Mouse (Mus musculus) lung, embryonic 16.5 days (tissue): Measurements from ENCODE around the gene Stat6. TPM values are rescaled to one million over a fixed set of nuclear protein-coding genes. Genes with fewer than 3 reads are reported as not detected.

Source experiments
- ATAC-seq: fragments of 200-750 bp; cut with Nextera tagmentation; 2 replicates; pipeline ENCODE4 v1.8.0; 2017; ENCODE audit warnings: low read depth, mild to moderate bottlenecking, moderate library complexity
- H3K27ac ChIP-seq: fragments of 300-500 bp; sonication (generic); 2 replicates; pipeline ENCODE4 v1.5.1; 2014; ENCODE audit warnings: mild to moderate bottlenecking, control low read depth, low read length
- H3K27me3 ChIP-seq: fragments of 300-500 bp; sonication (generic); 2 replicates; pipeline ENCODE4 v1.6.1; 2014; ENCODE audit warnings: low read depth, low read length, mixed read lengths; ENCODE audit not compliant: control insufficient read depth, insufficient read depth
- H3K36me3 ChIP-seq: fragments of 300-500 bp; sonication (generic); 2 replicates; pipeline ENCODE4 v1.6.1; 2014; ENCODE audit warnings: low read length; ENCODE audit not compliant: control insufficient read depth, insufficient read depth
- H3K4me1 ChIP-seq: fragments of 300-500 bp; sonication (generic); replicated peaks from 2 replicates; pipeline ENCODE4 v1.6.1; 2014; ENCODE audit warnings: low read length, mixed read lengths; ENCODE audit not compliant: control insufficient read depth, insufficient read depth
- H3K4me2 ChIP-seq: fragments of 300-500 bp; sonication (generic); 2 replicates; pipeline ENCODE4 v1.6.1; 2014; ENCODE audit warnings: low read depth, low read length, control low read depth
- H3K4me3 ChIP-seq: fragments of 300-500 bp; sonication (generic); 2 replicates; pipeline ENCODE4 v1.5.1; 2014; ENCODE audit warnings: mild to moderate bottlenecking, low read length, control low read depth
- H3K9ac ChIP-seq: fragments of 300-500 bp; sonication (generic); 2 replicates; pipeline ENCODE4 v1.6.1; 2014; ENCODE audit warnings: low read length, control low read depth
- H3K9me3 ChIP-seq: fragments of 300-500 bp; sonication (generic); 2 replicates; pipeline ENCODE4 v1.6.1; 2016; ENCODE audit warnings: low read length; ENCODE audit not compliant: control insufficient read depth
- WGBS: fragments of 180-500 bp; shearing (Covaris S2); extraction: QIAGEN DNeasy Blood & Tissue Kit; methylation state at CpG from one replicate; pipeline ENCODE4 v1.1.7; 2014; 5-methylcytosine and 5-hydroxymethylcytosine counted together
- polyA plus RNA-seq: library from polyadenylated mRNA; unstranded; fragments of >200 nt; fragmentation: Nextera tagmentation; extraction: Ambion mirVana; gene quantifications from 2 replicates; pipeline ENCODE4 v1.2.1, GENCODE M21; 2015

Stat6 gene
- polyA plus RNA-seq, 1 experiment from 2014 or later = 47.4 TPM

GRCm38 (mm10) chr10:127602194-127602593 lies 40.6 kb upstream of the Stat6 start:
- Histone ChIP-seq H3K4me1 (peaks cover 65% of the 10 kb centered on the region), H3K4me3 (no peak overlapping the region), H3K27ac (no peak overlapping the region), H3K36me3 (peaks cover 26% of the 10 kb centered on the region), H3K9me3 (no peaks in the 10 kb centered on the region), H3K4me2 (no peak overlapping the region), H3K9ac (no peak overlapping the region), H3K27me3 (no peaks in the 10 kb centered on the region)
- WGBS = 91% methylated on average over 6 of the region's 6 CpGs
- ATAC-seq = no peak

- ATAC-seq = no peak
- H3K36me3 ChIP-seq = peaks cover 28% of the 10 kb centered on the region
- H3K4me3 ChIP-seq = no peak overlapping the region
Measured at GRCm38 (mm10) chr10:127603437-127604371, 39.1 kb upstream of the Stat6 start.

GRCm38 (mm10) chr10:127604465-127605250 lies 38.1 kb upstream of the Stat6 start:
- 29% methylated on average over 15 of the region's 15 CpGs for WGBS
- no peak overlapping the region for H3K9ac ChIP-seq
- H3K4me1 ChIP-seq = peaks cover 44% of the 10 kb centered on the region
- no peaks in the 10 kb centered on the region for H3K9me3 ChIP-seq
- peaks cover 28% of the 10 kb centered on the region for H3K36me3 ChIP-seq
- H3K4me3 ChIP-seq = no peak overlapping the region
- no peak overlapping the region for H3K4me2 ChIP-seq
- ATAC-seq = peak; percentile 41
- peak overlapping the region; percentile 59 for H3K27ac ChIP-seq
- no peaks in the 10 kb centered on the region for H3K27me3 ChIP-seq

More at GRCm38 (mm10) chr10:127603437-127604371, 39.1 kb upstream of the Stat6 start:
- H3K9me3 ChIP-seq = no peaks in the 10 kb centered on the region
- H3K27ac ChIP-seq = peak overlapping the region; percentile 59
- no peak overlapping the region for H3K4me2 ChIP-seq
- H3K27me3 ChIP-seq = no peaks in the 10 kb centered on the region
- 58% methylated on average over 13 of the region's 13 CpGs for WGBS
- H3K4me1 ChIP-seq = peaks cover 49% of the 10 kb centered on the region
- no peak overlapping the region for H3K9ac ChIP-seq

- ATAC-seq = no peak
- H3K27me3 ChIP-seq = no peaks in the 10 kb centered on the region
Measured at GRCm38 (mm10) chr10:127605251-127605547, 37.6 kb upstream of the Stat6 start.

GRCm38 (mm10) chr10:127605756-127606155 lies 37.0 kb upstream of the Stat6 start:
- no peak overlapping the region for H3K4me3 ChIP-seq
- no peak overlapping the region for H3K9ac ChIP-seq
- peaks cover 31% of the 10 kb centered on the region for H3K36me3 ChIP-seq
- H3K4me2 ChIP-seq = no peak overlapping the region
- H3K9me3 ChIP-seq = no peaks in the 10 kb centered on the region
- WGBS = 88% methylated on average over 9 of the region's 9 CpGs
- H3K27ac ChIP-seq = no peak overlapping the region
- ATAC-seq = no peak
- H3K4me1 ChIP-seq = peaks cover 36% of the 10 kb centered on the region
- no peaks in the 10 kb centered on the region for H3K27me3 ChIP-seq

More at GRCm38 (mm10) chr10:127605251-127605547, 37.6 kb upstream of the Stat6 start:
- Histone ChIP-seq H3K4me3 (no peak overlapping the region), H3K9me3 (no peaks in the 10 kb centered on the region), H3K36me3 (peaks cover 28% of the 10 kb centered on the region), H3K4me1 (peaks cover 41% of the 10 kb centered on the region), H3K9ac (no peak overlapping the region), H3K4me2 (no peak overlapping the region), H3K27ac (peak overlapping the region; percentile 59)
- WGBS = 73% methylated on average over 8 of the region's 8 CpGs

GRCm38 (mm10) chr10:127607059-127607458 lies 35.7 kb upstream of the Stat6 start:
- H3K27ac ChIP-seq = no peak overlapping the region
- H3K27me3 ChIP-seq = no peaks in the 10 kb centered on the region
- H3K9ac ChIP-seq = no peak overlapping the region
- ATAC-seq = no peak
- H3K4me2 ChIP-seq = no peak overlapping the region
- peaks cover 32% of the 10 kb centered on the region for H3K4me1 ChIP-seq
- 90% methylated on average over 7 of the region's 7 CpGs for WGBS
- H3K36me3 ChIP-seq = peaks cover 34% of the 10 kb centered on the region
- no peak overlapping the region for H3K4me3 ChIP-seq
- no peaks in the 10 kb centered on the region for H3K9me3 ChIP-seq

- Histone ChIP-seq H3K9me3 (no peaks in the 10 kb centered on the region), H3K36me3 (peaks cover 30% of the 10 kb centered on the region), H3K4me1 (peaks cover 25% of the 10 kb centered on the region), H3K27ac (peak overlapping the region; percentile 27; the same call in 1 of the 2 replicates), H3K4me3 (no peak overlapping the region), H3K9ac (no peak overlapping the region), H3K4me2 (no peak overlapping the region), H3K27me3 (no peaks in the 10 kb centered on the region)
- ATAC-seq = 0 out of 2 replicates have a peak, but pooled peaks have one; percentile 23
- WGBS = 45% methylated on average over 9 of the region's 9 CpGs
Measured at GRCm38 (mm10) chr10:127609415-127610065, 33.2 kb upstream of the Stat6 start.

GRCm38 (mm10) chr10:127610066-127610415 lies 32.7 kb upstream of the Stat6 start:
- 67% methylated on average over 9 of the region's 9 CpGs for WGBS
- Histone ChIP-seq H3K4me1 (peaks cover 25% of the 10 kb centered on the region), H3K9ac (no peak overlapping the region), H3K4me3 (no peak overlapping the region), H3K4me2 (no peak overlapping the region), H3K36me3 (peaks cover 30% of the 10 kb centered on the region), H3K9me3 (no peaks in the 10 kb centered on the region), H3K27ac (no peak overlapping the region), H3K27me3 (no peaks in the 10 kb centered on the region)
- ATAC-seq = no peak
